Mouse (Mus musculus): ENCODE measurements at regions not wholly inside any gene's neighbourhood (a gene's known extent, or its start where the extent isn't known, plus 50 kb on each side); places are given as distances from the start of the nearest gene placed in this dataset.

DNA sequence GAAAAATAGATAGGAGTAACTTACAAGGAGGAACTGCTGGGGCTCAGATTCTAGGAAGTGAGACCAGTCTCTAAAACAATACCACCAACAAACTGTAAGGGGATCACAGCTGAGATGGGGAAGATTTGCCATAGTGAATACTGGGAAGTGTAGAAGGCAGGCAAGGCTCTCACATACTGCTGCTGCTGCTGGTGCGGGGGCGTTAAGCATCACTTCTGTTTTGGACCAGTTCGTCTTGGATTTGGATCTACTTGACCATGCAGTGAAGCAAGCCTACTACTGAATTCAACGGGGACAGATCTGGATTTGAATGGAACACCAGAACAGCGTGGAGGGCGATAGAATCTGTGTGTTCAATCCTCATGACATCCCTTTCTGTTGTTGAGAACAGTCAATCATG is 76.1 kb upstream of the Serp2 start:
- TF ChIP-seq EP300 (IDR thresholded peaks at IDR 0.05; ENCODE audit: low read depth) (no peak), CTCF (IDR thresholded peaks at IDR 0.05; ENCODE audit: low read depth) (no peak)

Measured in liver, embryonic 14.5 days (tissue).